Mouse (Mus musculus): ENCODE measurements around the gene Ism2.
"Not testable (repeated sequence)": the region's sequence is repeated elsewhere in the genome, so short reads cannot be mapped to it uniquely, and the experiment has no call there.

The Ism2 gene

GRCm38 (mm10) chr12:87289100-87289499 lies 10.4 kb downstream of the Ism2 start:
- DNase-seq (ENCODE audit: low spot score), result no peak

- no peak for DNase-seq (ENCODE audit: low spot score)
These were observed 14.8 kb downstream of the Ism2 start for GRCm38 (mm10) chr12:87284726-87285125.

DNA sequence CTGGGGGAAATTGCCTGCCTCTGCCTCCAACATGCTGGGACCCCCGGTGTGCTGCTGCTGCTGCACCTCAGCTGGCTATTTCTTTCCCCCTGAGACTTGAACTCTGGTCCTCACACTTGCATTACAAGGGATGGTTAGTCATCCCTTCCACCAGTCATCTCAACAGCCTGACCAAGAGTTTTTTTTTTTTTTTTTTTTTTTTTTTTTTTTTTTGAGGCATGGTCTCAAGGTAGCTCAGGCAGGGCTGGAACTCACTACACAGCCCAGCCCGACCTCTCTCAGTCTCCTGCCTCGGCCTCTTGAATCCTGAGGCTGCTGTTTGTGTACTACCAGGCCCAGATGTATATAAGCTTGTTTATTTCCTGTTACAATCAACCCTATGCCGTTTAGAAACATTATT lies 15.2 kb downstream of the Ism2 start:
- no peak for DNase-seq (ENCODE audit: low spot score)

GRCm38 (mm10) chr12:87283706-87284105 lies 15.8 kb downstream of the Ism2 start:
- DNase-seq (ENCODE audit: low spot score), result no peak

GRCm38 (mm10) chr12:87282743-87283142 lies 16.8 kb downstream of the Ism2 start:
- DNase-seq (ENCODE audit: low spot score), result no peak

- DNase-seq (ENCODE audit: low spot score), result no peak
These were observed 17.7 kb downstream of the Ism2 start for GRCm38 (mm10) chr12:87281766-87282165.

DNA sequence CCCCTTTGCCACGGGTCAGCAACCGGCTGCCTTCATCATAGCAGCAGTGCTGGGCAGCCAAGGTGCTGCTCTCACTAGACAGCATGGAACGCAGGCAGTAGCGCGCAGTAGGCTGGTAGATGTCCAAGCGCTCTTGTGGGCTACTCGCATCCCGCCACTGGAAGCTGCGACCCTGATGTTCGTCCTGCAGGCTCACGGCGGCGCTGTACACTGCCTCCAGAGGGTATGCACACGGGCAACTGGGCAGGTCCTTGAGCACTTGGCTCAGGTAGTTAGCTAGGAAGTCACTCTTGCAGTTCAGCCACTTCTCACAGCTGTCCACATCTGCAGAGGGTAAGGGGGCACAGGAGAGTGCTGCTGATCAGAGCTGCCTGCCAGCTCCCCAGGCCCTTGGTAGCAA lies 19.6 kb downstream of the Ism2 start:
- no peak for DNase-seq (ENCODE audit: low spot score)

DNA sequence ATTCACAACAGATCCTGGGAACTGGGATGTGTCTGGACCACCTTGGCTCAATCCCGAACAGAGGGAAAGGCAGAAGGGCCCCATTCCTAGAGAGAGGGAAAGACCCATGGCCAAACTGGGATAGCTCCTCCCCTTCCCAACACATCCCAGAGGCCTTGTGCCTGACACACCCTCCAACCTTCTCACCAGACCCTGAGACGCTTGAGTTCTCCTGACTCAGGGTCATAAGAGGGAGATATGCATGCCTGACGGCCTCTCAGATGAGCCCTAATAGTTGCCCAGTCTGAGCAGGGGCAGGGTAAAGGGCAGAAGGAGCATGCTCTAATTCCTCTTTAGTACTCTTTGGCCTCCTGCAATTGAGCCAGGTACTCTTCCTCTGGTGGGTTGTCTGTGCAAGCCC lies 20.2 kb downstream of the Ism2 start:
- DNase-seq (ENCODE audit: low spot score), result no peak

DNA sequence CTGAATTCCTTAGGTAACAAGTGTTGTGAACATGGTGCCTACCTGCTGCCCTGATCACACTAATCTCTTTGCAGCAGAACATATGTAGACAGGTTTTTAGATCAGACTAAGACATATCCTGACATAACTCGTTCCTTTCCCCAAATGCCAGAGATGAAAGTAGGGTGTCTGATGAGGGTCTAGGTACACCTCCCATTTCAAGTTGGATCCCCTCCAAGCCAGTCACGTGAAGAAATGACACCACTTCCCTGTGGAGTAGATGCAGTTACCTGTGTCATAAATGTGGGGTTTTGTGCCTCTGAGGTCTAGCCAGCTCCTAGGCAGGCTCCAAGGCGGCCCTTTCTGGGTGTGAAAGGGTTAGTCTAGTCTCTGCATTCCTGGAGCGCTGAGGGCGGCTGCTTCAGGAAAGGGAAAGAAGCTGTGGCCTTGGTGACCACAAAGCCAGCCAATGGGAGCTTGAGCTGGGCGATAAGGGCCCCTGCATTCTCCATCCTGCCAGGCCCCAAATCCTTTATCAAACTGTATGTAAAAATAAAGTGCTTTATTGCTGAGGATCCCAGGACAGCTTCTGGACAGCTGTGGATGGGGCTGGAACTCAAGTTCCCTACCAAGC lies 21.3 kb downstream of the Ism2 start:
- DNase-seq (ENCODE audit: low spot score), result no peak

GRCm38 (mm10) chr12:87277251-87277650 lies 22.3 kb downstream of the Ism2 start:
- not testable (repeated sequence) for DNase-seq (ENCODE audit: low spot score)

- DNase-seq (ENCODE audit: low spot score), result no peak
These were observed 24.4 kb downstream of the Ism2 start for GRCm38 (mm10) chr12:87274853-87275831.

GRCm38 (mm10) chr12:87267682-87268081 lies 31.8 kb downstream of the Ism2 start:
- peak; percentile 11 for DNase-seq (ENCODE audit: low spot score)

- peak; percentile 7 for DNase-seq (ENCODE audit: low spot score)
These were observed 32.5 kb downstream of the Ism2 start for GRCm38 (mm10) chr12:87266827-87267603.

- peak; percentile 64 for DNase-seq (ENCODE audit: low spot score)
These were observed 33.2 kb downstream of the Ism2 start, which contains the start of the genes Vipas39 and Ahsa1 for GRCm38 (mm10) chr12:87266108-87266826. TSS of gene Vipas39 (minus strand) at chr12:87266256. TSS of gene Ahsa1 (plus strand) at chr12:87266479.

DNA sequence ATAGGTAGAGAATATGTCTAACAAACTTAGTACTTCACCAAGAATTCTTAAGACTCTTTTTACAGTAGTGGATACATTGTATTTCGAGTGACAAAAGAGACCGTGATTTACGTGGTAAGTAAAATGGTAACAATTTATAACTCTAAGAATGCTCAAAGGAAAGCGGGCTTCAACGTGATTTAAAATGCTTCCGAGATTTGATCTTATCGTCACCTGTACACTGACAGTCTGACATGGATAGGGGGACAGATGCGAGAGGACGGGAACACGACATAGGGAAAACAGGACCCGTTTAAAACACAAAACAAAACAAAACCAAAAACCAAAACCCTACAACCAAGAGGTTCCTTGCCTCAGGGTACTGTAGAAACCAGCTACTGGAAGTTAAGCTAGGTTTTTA lies 34.1 kb downstream of the Ism2 start:
- no peak for DNase-seq (ENCODE audit: low spot score)

GRCm38 (mm10) chr12:87260562-87260961 lies 38.9 kb downstream of the Ism2 start:
- DNase-seq (ENCODE audit: low spot score), result no peak

DNA sequence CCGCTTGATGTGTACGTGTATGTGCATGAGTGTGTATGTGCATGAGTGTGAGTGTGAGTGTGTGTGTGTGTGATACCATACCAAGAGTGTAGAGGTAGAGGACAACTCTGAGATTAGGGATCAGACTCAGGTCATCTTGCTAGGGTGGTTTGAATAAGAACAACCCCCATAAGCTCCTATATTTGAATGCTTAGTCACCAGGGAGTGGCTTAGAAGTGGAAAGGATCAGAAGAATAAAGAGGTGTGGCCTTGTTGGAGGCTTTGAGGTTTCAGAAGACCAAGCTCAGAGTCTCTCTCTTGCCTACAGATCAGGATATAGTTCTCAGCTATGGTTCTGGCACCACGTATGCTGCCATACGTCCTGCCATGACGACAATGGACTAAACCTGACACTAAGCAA lies 42.9 kb downstream of the Ism2 start:
- no peak for DNase-seq (ENCODE audit: low spot score)

- DNase-seq (ENCODE audit: low spot score), result no peak
These were observed 45.6 kb downstream of the Ism2 start for GRCm38 (mm10) chr12:87253878-87254277.

- DNase-seq (ENCODE audit: low spot score), result no peak
These were observed 49.3 kb downstream of the Ism2 start for GRCm38 (mm10) chr12:87250161-87250560.

- DNase-seq (ENCODE audit: low spot score), result no peak
These were observed 60.9 kb downstream of the Ism2 start, which contains the start of gene Noxred1 for GRCm38 (mm10) chr12:87238632-87239031. TSS of gene Noxred1 (minus strand) at chr12:87238732.

- no peak for DNase-seq (ENCODE audit: low spot score)
These were observed 62.5 kb downstream of the Ism2 start for GRCm38 (mm10) chr12:87236882-87237483.
